Mouse (Mus musculus) lung, postnatal 0 days (tissue): ENCODE results near the gene Rbm15b. TPM values are rescaled to one million over a fixed set of nuclear protein-coding genes. Genes with fewer than 3 reads are reported as not detected.

ENCODE experiments used
- ATAC-seq: fragments of 200-750 bp; cut with Nextera tagmentation; 2 replicates; pipeline ENCODE4 v1.8.0; 2017; ENCODE audit warnings: moderate library complexity
- DNase-seq: peaks from one replicate; pipeline ENCODE4 v3.0.0-alpha.2; 2016; ENCODE audit warnings: low spot score
- H3K27ac ChIP-seq: fragments of 300-500 bp; sonication (generic); 2 replicates; pipeline ENCODE4 v1.5.1; 2014; ENCODE audit warnings: antibody characterized with exemption, mild to moderate bottlenecking, low read length, mixed read lengths
- H3K27me3 ChIP-seq: fragments of 300-500 bp; sonication (generic); replicated peaks from 2 replicates; pipeline ENCODE4 v1.6.1; 2014; ENCODE audit warnings: low read length, mixed read lengths; ENCODE audit not compliant: insufficient read depth
- H3K36me3 ChIP-seq: fragments of 300-500 bp; sonication (generic); 2 replicates; pipeline ENCODE4 v1.6.1; 2014; ENCODE audit warnings: low read length, mixed read lengths; ENCODE audit not compliant: insufficient read depth
- H3K4me1 ChIP-seq: fragments of 300-500 bp; sonication (generic); 2 replicates; pipeline ENCODE4 v1.6.1; 2014; ENCODE audit warnings: antibody characterized with exemption, low read depth, low read length, mixed read lengths; ENCODE audit not compliant: insufficient read depth
- H3K4me2 ChIP-seq: fragments of 300-500 bp; sonication (generic); replicated peaks from 2 replicates; pipeline ENCODE4 v1.6.1; 2014; ENCODE audit warnings: low read depth, mild to moderate bottlenecking, low read length, moderate library complexity, mixed read lengths
- H3K4me3 ChIP-seq: fragments of 300-500 bp; sonication (generic); 2 replicates; pipeline ENCODE4 v1.5.1; 2014; ENCODE audit warnings: low read depth, low read length
- H3K9ac ChIP-seq: fragments of 300-500 bp; sonication (generic); replicated peaks from 2 replicates; pipeline ENCODE4 v1.6.1; 2014; ENCODE audit warnings: low read depth, mild to moderate bottlenecking
- H3K9me3 ChIP-seq: fragments of 300-500 bp; sonication (generic); 2 replicates; pipeline ENCODE4 v1.6.1; 2016; ENCODE audit warnings: low read length, mixed read lengths
- CTCF ChIP-seq: IDR thresholded peaks from 2 replicates; pipeline ENCODE4 v1.5.1; 2016; ENCODE audit warnings: antibody characterized with exemption, mild to moderate bottlenecking
- EP300 ChIP-seq: IDR thresholded peaks from 2 replicates; pipeline ENCODE4 v1.6.1; 2016; ENCODE audit warnings: antibody characterized with exemption, mild to moderate bottlenecking, control low read depth
- WGBS: fragments of 180-500 bp; shearing (Covaris S2); extraction: QIAGEN DNeasy Blood & Tissue Kit; methylation state at CpG from one replicate; pipeline ENCODE4 v1.1.7; 2014; 5-methylcytosine and 5-hydroxymethylcytosine counted together
- polyA plus RNA-seq: library from polyadenylated mRNA; unstranded; fragments of >200 nt; fragmentation: Nextera tagmentation; extraction: Ambion mirVana; gene quantifications from 2 replicates; pipeline ENCODE4 v1.2.1, GENCODE M21; 2015

The Rbm15b gene
- polyA plus RNA-seq, 1 experiment from 2014 or later: 4.5 TPM

GRCm38 (mm10) chr9:106885901-106886731 lies 1.1 kb downstream of the Rbm15b start:
- TF ChIP-seq CTCF (no peak), EP300 (no peak)
- H3K9ac ChIP-seq: peak overlapping the region; percentile 76
- 3% methylated on average over 72 of the region's 107 CpGs for WGBS
- peak; percentile 54 for DNase-seq
- peaks cover 29% of the 10 kb centered on the region for H3K4me1 ChIP-seq
- H3K4me3 ChIP-seq: peak overlapping the region; percentile 99
- H3K36me3 ChIP-seq: peaks cover 11% of the 10 kb centered on the region
- peak overlapping the region; percentile 87 for H3K27ac ChIP-seq
- H3K4me2 ChIP-seq: peak overlapping the region; percentile 100
- no peaks in the 10 kb centered on the region for H3K9me3 ChIP-seq
- peak; percentile 13 for ATAC-seq
- no peaks in the 10 kb centered on the region for H3K27me3 ChIP-seq

GRCm38 (mm10) chr9:106884996-106885900 lies 2.0 kb downstream of the Rbm15b start:
- Histone ChIP-seq H3K9me3 (no peaks in the 10 kb centered on the region), H3K4me3 (peak overlapping the region; percentile 99), H3K4me1 (peaks cover 26% of the 10 kb centered on the region), H3K27ac (no peak overlapping the region), H3K27me3 (no peaks in the 10 kb centered on the region), H3K4me2 (peak overlapping the region; percentile 100), H3K36me3 (peaks cover 11% of the 10 kb centered on the region), H3K9ac (peak overlapping the region; percentile 76; the same call in 1 of the 2 replicates)
- ATAC-seq (no peak), DNase-seq (no peak)
- WGBS: 13% methylated on average over 44 of the region's 44 CpGs
- TF ChIP-seq CTCF: no peak
- TF ChIP-seq EP300: no peak

GRCm38 (mm10) chr9:106884306-106884705 lies 2.9 kb downstream of the Rbm15b start:
- Histone ChIP-seq H3K36me3 (peaks cover 11% of the 10 kb centered on the region), H3K9ac (peak overlapping the region; percentile 8; the same call in 1 of the 2 replicates), H3K27ac (no peak overlapping the region), H3K9me3 (no peaks in the 10 kb centered on the region), H3K4me3 (peak overlapping the region; percentile 14; the same call in 1 of the 2 replicates), H3K27me3 (no peaks in the 10 kb centered on the region), H3K4me2 (peak overlapping the region; percentile 100), H3K4me1 (peaks cover 24% of the 10 kb centered on the region)
- WGBS: 22% methylated on average over 16 of the region's 16 CpGs
- no peak for ATAC-seq
- TF ChIP-seq EP300: no peak
- no peak for TF ChIP-seq CTCF
- no peak for DNase-seq

- no peak overlapping the region for H3K4me2 ChIP-seq
- TF ChIP-seq CTCF (no peak), EP300 (no peak)
- peaks cover 24% of the 10 kb centered on the region for H3K4me1 ChIP-seq
- ATAC-seq (no peak), DNase-seq (no peak)
- no peak overlapping the region for H3K27ac ChIP-seq
- no peak overlapping the region; the same call in 1 of the 2 replicates for H3K9ac ChIP-seq
- peaks cover 6% of the 10 kb centered on the region; the same call in 1 of the 2 replicates for H3K36me3 ChIP-seq
- WGBS: 66% methylated on average over 3 of the region's 3 CpGs
- no peaks in the 10 kb centered on the region for H3K9me3 ChIP-seq
- no peak overlapping the region for H3K4me3 ChIP-seq
- no peaks in the 10 kb centered on the region for H3K27me3 ChIP-seq
Measured at GRCm38 (mm10) chr9:106883085-106883484, 4.1 kb downstream of the Rbm15b start.

DNA sequence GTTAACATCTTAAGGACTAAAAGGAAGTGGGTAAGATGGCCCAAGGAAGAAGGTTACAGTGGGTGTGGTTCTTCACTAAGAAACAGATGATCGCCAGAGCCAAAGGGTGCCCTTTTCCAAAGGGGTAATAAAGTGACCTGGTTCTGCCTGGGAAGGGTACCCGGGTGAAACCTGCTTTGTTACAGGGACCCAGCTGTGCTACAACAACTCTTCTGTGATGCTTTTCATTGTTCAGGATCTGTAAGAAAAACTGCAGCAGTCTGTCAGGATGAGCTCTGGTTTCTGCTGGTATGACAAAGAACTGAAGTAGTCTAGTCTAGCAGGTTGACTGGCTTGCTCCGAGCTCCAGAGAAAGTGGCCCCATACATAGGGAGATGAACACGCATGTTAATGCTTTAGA lies 5.1 kb downstream of the Rbm15b start:
- DNase-seq (no peak), ATAC-seq (no peak)
- WGBS: 69% methylated on average over 4 of the region's 4 CpGs
- H3K4me1 ChIP-seq: peaks cover 24% of the 10 kb centered on the region
- H3K9ac ChIP-seq: no peak overlapping the region
- H3K4me2 ChIP-seq: no peak overlapping the region
- TF ChIP-seq CTCF (no peak), EP300 (no peak)
- H3K36me3 ChIP-seq: peaks cover 6% of the 10 kb centered on the region
- no peak overlapping the region for H3K27ac ChIP-seq
- H3K9me3 ChIP-seq: no peaks in the 10 kb centered on the region
- H3K27me3 ChIP-seq: no peaks in the 10 kb centered on the region
- H3K4me3 ChIP-seq: no peak overlapping the region
